Mouse (Mus musculus) liver, embryonic 14 days (tissue): ENCODE results near the gene Psapl1. TPM values are rescaled to one million over a fixed set of nuclear protein-coding genes. Genes with fewer than 3 reads are reported as not detected.

ENCODE experiments used
- polyA plus RNA-seq: library from polyadenylated mRNA; depleted of rRNA; stranded (reverse); fragments of >200 nt; gene quantifications from 2 replicates; pipeline ENCODE4 v1.2.3, GENCODE M21; 2012; rRNA removed

Gene Psapl1
- not detected in 2 replicates for polyA plus RNA-seq

DNA sequence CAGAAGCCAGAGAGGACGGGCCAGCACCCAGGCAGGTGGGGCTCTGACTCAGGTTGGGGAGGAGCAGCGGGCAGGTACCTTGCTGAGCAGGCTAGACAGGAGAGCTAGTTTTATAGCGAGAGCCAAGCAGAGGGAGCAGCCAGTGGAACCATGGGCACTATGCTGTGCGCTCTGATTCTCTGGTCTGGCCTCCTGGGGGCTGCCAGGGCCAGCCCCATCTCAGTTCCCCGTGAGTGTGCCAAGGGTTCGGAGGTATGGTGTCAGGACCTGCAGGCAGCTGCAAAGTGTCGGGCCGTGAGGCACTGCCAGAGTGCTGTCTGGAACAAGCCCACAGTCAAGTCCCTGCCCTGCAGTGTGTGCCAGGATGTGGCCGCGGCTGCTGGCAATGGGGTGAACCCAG, at the start of gene Psapl1:
TSS of gene Psapl1 (plus strand) at position 106 of the 400 bp plus-strand sequence.

Other genes with a start within 250 kb of the Psapl1 start
- gene Sorcs2, start 194.1 kb downstream of the Psapl1 start, polyA plus RNA-seq: 0.36 and 0.49 TPM in 2 replicates